Mouse (Mus musculus): Measurements from ENCODE around the gene Ccm2l. TPM values are rescaled to one million over a fixed set of nuclear protein-coding genes. Genes with fewer than 3 reads are reported as not detected.

The Ccm2l gene
- total RNA-seq (2012; rRNA removed) (not detected in 2 replicates), polyA plus RNA-seq (2012; ENCODE audit: insufficient read depth in 1 of 2, insufficient read length in 2 of 2, low read depth in 1 of 2, low replicate concordance in 2 of 2, missing spikeins in 1 of 2) (not detected)

DNA sequence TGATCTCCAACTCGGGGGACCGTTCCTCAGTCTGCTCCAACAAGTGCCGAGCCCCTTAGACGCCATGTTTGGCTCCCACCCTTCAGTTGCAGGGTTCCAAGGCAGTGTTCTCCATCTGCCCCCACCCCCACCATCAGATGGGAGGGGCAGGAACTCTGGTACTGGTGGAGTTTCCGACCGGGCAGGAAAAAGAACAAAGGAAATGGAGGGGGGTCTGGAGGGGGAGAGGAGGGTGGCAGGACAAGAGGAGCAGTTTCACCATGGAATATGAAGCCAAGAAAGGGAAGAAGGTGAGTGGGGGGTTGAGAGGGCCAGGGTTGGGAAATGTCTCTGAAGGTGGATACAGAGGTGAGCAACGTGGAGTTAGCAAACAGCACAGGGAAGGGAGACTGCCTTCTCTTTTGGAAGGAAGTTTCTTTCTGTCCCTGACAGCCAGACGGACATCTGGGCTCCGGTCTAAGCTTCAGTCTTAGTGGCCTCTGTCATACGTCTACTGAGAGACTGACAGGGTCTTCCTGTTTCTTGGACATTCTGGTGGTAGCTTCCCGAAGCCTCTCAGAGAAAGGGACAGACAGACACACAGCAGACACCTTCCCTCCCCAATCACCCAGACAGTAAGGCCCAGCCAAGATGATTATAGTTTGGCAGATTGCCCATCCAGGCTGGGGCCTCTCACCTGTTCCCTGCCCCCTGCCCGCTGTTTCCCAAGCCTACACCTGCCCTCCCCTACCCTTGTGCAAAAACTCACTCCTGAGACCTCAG is at the start of gene Ccm2l:
Ccm2l (plus strand) TSS at position 209 of the 762 bp plus-strand sequence.
- H3K9ac ChIP-seq (ENCODE audit: control insufficient read depth, low read depth, low read length, poor library complexity, severe bottlenecking): no peak within 1 kb of the TSS
- no peak within 1 kb of the TSS for H3K4me3 ChIP-seq (ENCODE audit: control insufficient read depth in 1 of 2, insufficient read depth in 1 of 2, low read depth in 2 of 2, low read length in 2 of 2)
- no peaks in the 10 kb centered on the region; a peak in 1 of 4 replicates for H3K36me3 ChIP-seq (ENCODE audit: control insufficient read depth in 1 of 2, insufficient read depth in 2 of 2, low read length in 2 of 2)
- H3K27ac ChIP-seq (ENCODE audit: control insufficient read depth, low read depth, low read length): no peak within 1 kb of the TSS
- peaks cover 0 to 13% of the 10 kb centered on the region in 2 experiments; a peak in 2 of 4 replicates for H3K4me1 ChIP-seq (ENCODE audit: control insufficient read depth in 1 of 2, insufficient read depth in 2 of 2, low read length in 2 of 2)
- H3K9me3 ChIP-seq (replicated peaks; ENCODE audit: insufficient read depth, low read length): no peaks in the 10 kb centered on the region
- H3K27me3 ChIP-seq (ENCODE audit: control insufficient read depth in 1 of 2, insufficient read depth in 2 of 2, low read length in 2 of 2): peaks cover 2 to 8% of the 10 kb centered on the region in 2 experiments
- TF ChIP-seq ZMIZ1 (IDR thresholded peaks at IDR 0.05; ENCODE audit: low read depth, low read length): no peak
- no peaks in the 10 kb centered on the region for H3K79me2 ChIP-seq (ENCODE audit: control insufficient read depth, insufficient read depth, low read length, poor library complexity)
- no peak for DNase-seq (ENCODE audit: low read depth, low spot score)

DNA sequence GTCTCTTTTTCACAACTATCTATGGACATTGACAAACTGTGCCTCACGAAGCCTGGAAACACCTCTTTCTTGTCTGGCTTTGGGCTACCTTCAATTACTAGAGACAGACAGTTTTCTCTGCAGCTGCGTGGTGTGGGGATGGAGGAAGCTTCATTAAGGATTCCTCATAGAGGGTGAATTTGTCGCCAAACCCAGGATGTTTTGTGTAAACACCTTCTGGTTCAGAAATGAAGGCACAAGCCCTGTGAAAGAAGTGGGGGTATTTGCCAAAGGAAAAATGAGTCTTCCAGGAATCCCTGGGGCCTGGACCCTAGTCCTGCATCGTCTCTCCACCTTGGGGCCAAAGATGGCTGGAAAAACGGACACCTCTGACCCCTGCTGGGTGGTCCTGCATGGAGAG is 49.0 kb upstream of the Ccm2l start:
- H3K4me1 ChIP-seq (ENCODE audit: control insufficient read depth in 1 of 2, insufficient read depth in 2 of 2, low read length in 2 of 2): peaks cover 0 to 8% of the 10 kb centered on the region in 2 experiments; a peak in 2 of 4 replicates
- no peak for DNase-seq (ENCODE audit: low read depth, low spot score)
- H3K9ac ChIP-seq (ENCODE audit: control insufficient read depth, low read depth, low read length, poor library complexity, severe bottlenecking): no peak overlapping the region
- H3K36me3 ChIP-seq (ENCODE audit: control insufficient read depth in 1 of 2, insufficient read depth in 2 of 2, low read length in 2 of 2): peaks cover 2 to 8% of the 10 kb centered on the region in 2 experiments; a peak in 3 of 4 replicates
- H3K4me3 ChIP-seq (ENCODE audit: control insufficient read depth in 1 of 2, insufficient read depth in 1 of 2, low read depth in 2 of 2, low read length in 2 of 2): no peak overlapping the region
- no peak overlapping the region for H3K27ac ChIP-seq (ENCODE audit: control insufficient read depth, low read depth, low read length)
- peaks cover 0 to 5% of the 10 kb centered on the region in 2 experiments for H3K27me3 ChIP-seq (ENCODE audit: control insufficient read depth in 1 of 2, insufficient read depth in 2 of 2, low read length in 2 of 2)
- H3K79me2 ChIP-seq (ENCODE audit: control insufficient read depth, insufficient read depth, low read length, poor library complexity): peaks cover 9% of the 10 kb centered on the region
- no peaks in the 10 kb centered on the region for H3K9me3 ChIP-seq (replicated peaks; ENCODE audit: insufficient read depth, low read length)
- TF ChIP-seq JUND (IDR thresholded peaks at IDR 0.05; ENCODE audit: low read depth, low read length) (no peak), MAFK (IDR thresholded peaks at IDR 0.05; ENCODE audit: borderline replicate concordance, low read depth, low read length) (no peak), HCFC1 (IDR thresholded peaks at IDR 0.05; ENCODE audit: low read depth, low read length) (no peak), ZC3H11A (IDR thresholded peaks at IDR 0.05; ENCODE audit: low read depth, low read length) (no peak), ELF1 (IDR thresholded peaks at IDR 0.05; ENCODE audit: low read depth, low read length) (no peak), NELFE (IDR thresholded peaks at IDR 0.05; ENCODE audit: low read depth, low read length) (no peak), ZKSCAN1 (IDR thresholded peaks at IDR 0.05; ENCODE audit: low read depth, low read length) (no peak), POLR2AphosphoS2 (IDR thresholded peaks at IDR 0.05; ENCODE audit: low read length) (no peak)

DNA sequence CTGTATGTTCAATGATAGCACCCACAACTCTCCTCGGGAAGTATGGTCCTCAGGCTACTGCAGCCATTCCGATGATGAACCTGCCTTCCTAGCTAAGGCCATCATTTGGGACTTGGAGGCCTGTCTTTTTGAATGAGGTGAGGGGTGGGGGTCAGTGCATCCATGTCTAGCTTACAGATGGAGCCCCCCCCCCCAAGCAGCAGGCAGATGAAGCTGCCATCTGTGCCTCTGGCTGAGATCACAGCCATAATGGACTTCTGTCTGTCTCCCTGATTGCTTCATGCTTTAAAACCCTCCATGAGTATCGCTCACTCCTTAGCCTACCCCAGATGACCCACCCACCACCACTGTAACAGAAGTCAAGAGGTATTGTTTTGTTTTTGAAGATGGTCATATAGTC is 46.4 kb upstream of the Ccm2l start:
- Histone ChIP-seq H3K4me1 (ENCODE audit: control insufficient read depth in 1 of 2, insufficient read depth in 2 of 2, low read length in 2 of 2) (peaks cover 0 to 8% of the 10 kb centered on the region in 2 experiments; a peak in 2 of 4 replicates), H3K9me3 (replicated peaks; ENCODE audit: insufficient read depth, low read length) (no peaks in the 10 kb centered on the region), H3K9ac (ENCODE audit: control insufficient read depth, low read depth, low read length, poor library complexity, severe bottlenecking) (no peak overlapping the region), H3K36me3 (ENCODE audit: control insufficient read depth in 1 of 2, insufficient read depth in 2 of 2, low read length in 2 of 2) (peaks cover 0 to 2% of the 10 kb centered on the region in 2 experiments; a peak in 1 of 4 replicates), H3K27me3 (ENCODE audit: control insufficient read depth in 1 of 2, insufficient read depth in 2 of 2, low read length in 2 of 2) (peaks cover 0 to 5% of the 10 kb centered on the region in 2 experiments), H3K79me2 (ENCODE audit: control insufficient read depth, insufficient read depth, low read length, poor library complexity) (peaks cover 8% of the 10 kb centered on the region), H3K4me3 (ENCODE audit: control insufficient read depth in 1 of 2, insufficient read depth in 1 of 2, low read depth in 2 of 2, low read length in 2 of 2) (no peak overlapping the region), H3K27ac (ENCODE audit: control insufficient read depth, low read depth, low read length) (no peak overlapping the region)
- DNase-seq (ENCODE audit: low read depth, low spot score): no peak
- TF ChIP-seq MXI1 (IDR thresholded peaks at IDR 0.05; ENCODE audit: low read depth, low read length): no peak
